Mouse (Mus musculus) cortical plate, adult 2 months (tissue): Measurements from ENCODE around the gene Kcnmb2.

Experiments used
- CTCF ChIP-seq: fragments of 200-500 bp; IDR thresholded peaks from 2 replicates; pipeline ENCODE4 v1.5.1; 2011; ENCODE audit warnings: mild to moderate bottlenecking, control low read depth, low read length; ENCODE audit not compliant: insufficient read depth; ENCODE audit errors: extremely low read depth
- POLR2A ChIP-seq: fragments of 200-500 bp; IDR thresholded peaks from 2 replicates; pipeline ENCODE4 v1.6.1; 2011; ENCODE audit warnings: mild to moderate bottlenecking, low read length, control low read depth; ENCODE audit not compliant: insufficient read depth; ENCODE audit errors: extremely low read depth

DNA sequence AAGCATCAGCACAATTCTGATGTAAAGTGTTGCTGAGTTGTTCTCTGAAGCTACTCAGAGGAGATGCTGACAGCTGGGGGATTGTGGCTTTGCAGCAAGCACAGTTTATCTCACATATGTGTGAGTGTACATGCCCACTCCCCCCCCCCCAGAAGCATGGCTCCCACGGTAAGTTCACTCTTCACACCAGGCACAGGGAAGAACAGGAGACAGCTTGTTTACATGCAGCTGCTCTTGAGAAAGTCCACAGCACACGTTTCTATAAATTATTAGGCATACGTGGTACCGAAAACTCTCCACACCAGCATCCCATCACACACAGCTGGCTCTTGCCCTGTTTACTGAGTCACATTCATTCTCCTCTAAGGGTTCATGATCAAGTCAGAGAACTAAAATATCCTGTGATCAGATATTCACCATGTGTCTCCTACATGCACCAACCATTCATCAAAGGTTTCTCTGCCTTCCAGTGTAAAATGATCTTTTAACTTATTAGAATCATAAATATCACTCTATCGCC lies 89.3 kb downstream of the Kcnmb2 start:
- TF ChIP-seq CTCF (no peak), POLR2A (no peak)
